Mouse (Mus musculus) kidney, postnatal 10 days (tissue): Measurements from ENCODE around the gene E030018B13Rik.

Source experiments
- DNase-seq: peaks from one replicate; pipeline ENCODE4 v3.0.0; 2021; ENCODE audit warnings: mixed read lengths

E030018B13Rik gene

DNA sequence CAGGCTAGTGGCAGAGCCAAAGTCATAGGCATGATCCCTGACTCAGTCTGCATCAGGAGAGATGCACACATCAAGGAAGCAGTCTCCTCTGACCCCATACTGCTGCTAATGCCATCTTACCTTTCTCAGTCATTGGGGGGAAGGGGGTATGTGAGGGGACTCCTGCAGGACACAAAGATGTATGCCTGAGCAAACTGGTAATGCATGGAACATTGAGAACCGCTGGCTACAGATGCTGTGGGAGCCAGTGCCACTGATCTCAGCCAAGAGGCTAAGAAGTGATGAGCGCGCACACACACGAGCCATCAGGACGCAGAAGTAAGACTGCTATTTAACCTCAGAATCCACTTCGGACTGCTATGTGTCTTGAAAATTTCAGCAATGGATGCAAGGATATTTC lies 18.5 kb upstream of the E030018B13Rik start:
- DNase-seq, result no peak

GRCm38 (mm10) chr7:63899925-63900324 lies 16.7 kb upstream of the E030018B13Rik start:
- DNase-seq, result no peak

GRCm38 (mm10) chr7:63900411-63900810 lies 16.2 kb upstream of the E030018B13Rik start:
- DNase-seq, result no peak

DNA sequence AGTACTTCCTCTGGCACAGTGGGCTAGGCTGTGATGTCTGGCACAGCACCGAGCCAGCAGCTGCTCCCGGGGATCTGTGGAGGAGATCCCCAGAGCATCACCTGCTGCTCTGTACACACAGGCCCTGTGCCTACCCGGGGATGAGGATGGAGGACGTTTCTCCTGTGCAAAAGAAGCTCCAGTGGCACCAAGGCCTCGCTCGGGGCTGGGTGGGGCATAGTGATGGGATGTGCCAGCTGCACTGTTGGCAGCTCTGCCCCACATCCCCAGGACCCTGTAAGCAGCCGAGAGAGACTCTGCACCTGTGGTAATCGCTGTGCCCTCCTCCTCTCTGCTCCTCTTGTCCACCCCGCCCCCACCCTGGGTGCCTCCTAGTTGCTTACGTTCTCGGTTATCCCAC lies 15.3 kb upstream of the E030018B13Rik start:
- DNase-seq, result no peak

GRCm38 (mm10) chr7:63901942-63902341 lies 14.7 kb upstream of the E030018B13Rik start:
- no peak for DNase-seq

DNA sequence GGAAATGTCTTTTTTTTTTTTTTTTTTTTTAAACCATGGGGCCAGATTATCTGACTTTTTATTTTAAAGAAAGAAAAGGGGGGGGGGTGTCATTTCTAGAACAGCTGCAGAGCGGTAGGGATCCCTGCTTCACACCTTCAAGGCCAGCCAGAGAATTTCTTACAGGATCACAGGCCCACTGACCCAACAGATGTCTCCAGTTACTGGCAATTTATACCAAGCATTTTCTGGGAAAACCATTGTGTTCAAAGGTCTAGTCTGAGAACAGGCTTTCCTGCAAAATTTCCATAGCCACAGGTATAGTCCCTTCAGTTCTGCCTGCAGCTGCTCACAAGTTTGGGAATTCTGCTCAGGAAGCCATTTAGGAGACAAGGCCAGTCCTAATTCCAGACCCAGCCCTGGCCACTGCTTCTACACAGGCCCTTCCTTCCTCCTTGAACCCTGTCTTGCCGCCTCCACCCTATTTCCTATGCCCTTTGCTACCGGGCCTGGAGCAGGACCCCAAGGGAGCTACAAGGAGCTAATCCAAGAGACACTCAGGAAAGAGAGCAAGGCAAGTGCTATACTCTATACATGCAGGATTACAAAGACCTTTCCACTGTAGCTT lies 13.9 kb upstream of the E030018B13Rik start:
- DNase-seq, result no peak

DNA sequence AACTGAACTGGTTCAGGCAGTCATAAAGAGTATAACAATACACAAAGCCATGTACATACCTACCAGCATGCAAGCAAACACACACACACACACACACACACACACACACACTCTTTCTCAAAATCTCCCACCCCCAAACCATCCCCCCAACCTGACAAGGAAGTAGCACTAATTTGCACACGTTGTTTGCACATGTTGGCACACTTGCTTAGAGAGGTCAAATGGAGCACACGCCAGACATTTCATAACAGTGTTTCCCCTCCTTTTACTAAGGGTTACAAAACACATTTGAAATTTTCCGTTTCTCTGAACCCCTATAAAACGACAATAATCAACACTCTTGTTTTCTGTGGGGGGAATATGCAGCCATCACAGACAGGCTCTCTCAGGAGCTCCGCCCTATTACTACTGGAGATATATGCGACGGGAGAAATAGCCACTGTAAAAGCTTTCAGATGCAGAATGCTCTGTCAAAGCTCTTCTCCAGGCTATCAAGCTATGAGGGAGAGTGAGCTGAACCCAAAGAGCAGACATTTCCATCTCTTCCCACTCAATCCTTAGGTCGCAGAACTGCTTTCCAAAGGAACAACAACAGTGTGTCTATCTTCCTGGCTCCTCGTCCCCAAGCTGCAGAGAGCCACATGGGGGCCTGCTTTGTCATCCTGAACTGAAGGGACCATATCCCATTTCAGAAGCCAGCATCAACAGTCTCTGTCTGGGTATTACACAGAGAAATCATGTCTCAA lies 12.8 kb upstream of the E030018B13Rik start:
- no peak for DNase-seq

DNA sequence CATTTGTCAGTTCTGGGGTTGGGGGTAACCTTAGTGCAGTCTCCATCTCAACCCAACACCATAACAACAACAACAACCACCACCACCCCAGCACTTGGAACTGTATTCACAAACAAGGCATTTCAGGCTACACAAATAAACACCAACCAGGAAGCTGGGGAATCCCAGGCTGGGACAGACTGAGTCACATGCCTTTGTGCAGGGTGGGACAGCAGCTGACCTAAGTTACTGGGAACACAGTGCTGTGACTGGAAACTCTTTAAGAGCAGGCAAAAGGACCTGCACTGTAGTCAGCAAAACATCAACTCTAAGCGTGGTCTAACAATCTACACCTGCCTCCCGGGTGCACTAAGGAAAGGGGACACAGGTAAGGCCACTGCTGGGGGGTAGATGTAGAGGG lies 11.5 kb upstream of the E030018B13Rik start:
- peak; percentile 43 for DNase-seq

- DNase-seq, result peak; percentile 39
Observed at GRCm38 (mm10) chr7:63905642-63906041, 11.0 kb upstream of the E030018B13Rik start.

- no peak for DNase-seq
Observed at GRCm38 (mm10) chr7:63907778-63908495, 8.7 kb upstream of the E030018B13Rik start.

GRCm38 (mm10) chr7:63908496-63909285 lies 8.0 kb upstream of the E030018B13Rik start:
- DNase-seq, result no peak

DNA sequence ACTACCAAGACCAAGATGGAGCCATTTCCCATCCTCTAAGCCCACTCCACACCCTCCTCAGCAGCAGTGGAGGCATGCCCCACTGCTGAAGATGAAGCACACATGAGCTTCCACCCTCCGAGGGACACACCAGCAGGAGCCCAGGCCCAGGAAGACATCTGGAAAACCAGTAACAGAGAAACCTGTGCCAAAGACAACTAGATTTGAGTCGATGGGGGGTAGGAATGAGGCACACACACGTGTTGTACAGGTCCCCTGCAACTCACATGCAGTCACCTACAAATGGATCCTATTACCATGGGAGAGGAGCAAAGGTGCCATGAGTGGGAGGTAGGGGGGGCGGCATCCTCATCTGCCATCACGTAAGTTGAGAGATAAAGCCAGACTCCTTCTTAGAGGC lies 6.4 kb upstream of the E030018B13Rik start:
- DNase-seq, result no peak

GRCm38 (mm10) chr7:63910912-63911311 lies 5.7 kb upstream of the E030018B13Rik start:
- DNase-seq, result peak; percentile 53

DNA sequence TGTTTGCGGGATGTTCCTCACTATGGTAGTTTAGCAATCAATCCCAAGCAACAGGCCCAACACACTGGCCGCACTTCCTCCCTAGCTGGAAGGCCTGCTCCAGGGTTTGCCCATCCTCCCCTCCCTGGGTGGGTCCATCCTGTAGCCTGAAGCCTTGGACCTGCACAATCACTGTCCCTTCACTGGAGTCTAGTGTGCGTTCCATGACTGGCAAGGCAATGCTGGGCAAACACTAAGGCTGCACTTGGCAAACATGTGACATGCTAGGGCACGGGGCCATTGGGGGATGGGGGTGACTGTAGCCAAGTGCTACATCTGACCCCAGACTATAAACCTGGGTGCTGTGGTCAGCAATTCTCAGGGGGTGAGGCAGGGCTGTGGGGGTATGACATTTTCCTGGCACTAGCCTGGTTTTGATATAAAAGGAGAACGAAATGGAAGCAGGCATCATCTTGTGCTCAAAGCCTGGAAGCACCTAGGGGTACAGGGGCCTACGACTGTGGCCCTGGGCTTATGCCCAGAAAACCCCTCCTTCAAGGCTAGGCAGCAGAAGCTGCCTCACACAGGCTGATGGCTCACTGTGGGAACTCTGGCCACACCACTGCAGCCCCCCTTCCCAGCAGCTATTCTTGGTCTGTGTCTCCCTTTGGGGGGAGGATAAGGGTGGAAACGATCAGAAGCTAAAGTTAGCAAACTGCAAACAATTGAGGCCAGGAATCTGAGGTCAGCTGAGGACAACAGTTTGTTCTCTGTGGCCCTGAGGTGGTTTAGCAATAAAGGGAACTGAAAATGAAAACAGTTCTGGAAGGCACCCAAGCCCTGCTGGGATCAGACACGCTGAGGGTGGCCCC lies 5.0 kb upstream of the E030018B13Rik start:
- DNase-seq, result peak; percentile 77

DNA sequence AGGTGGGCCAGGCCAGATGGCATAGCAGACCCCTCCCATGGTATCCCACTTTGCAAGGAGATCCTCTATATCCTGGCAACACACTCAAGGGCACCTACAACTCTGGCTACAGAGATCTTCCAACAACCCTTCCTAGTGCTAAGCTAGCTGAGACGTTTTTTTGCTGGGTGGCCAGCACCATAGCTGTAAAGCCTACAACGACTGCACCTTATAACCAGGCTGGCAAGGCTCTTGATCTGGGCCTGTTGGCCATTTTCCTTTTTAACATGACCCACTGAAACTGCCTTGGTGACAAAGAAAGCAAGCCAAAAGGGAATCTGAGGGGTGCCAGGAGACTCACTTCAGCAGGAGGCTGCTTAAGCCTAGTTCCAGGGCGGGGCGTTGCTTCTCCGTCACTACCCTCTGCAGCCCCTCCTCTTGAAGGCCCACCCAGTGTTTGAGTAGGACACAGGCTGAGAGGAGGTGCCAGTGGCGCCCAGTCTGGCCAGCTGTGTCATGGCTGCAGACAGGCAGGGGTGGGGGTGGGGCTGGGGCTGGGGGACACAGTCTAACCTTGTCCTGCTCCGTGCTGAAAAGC lies 4.3 kb upstream of the E030018B13Rik start:
- peak; percentile 47 for DNase-seq

- no peak for DNase-seq
Observed at GRCm38 (mm10) chr7:63912924-63913723, 3.5 kb upstream of the E030018B13Rik start.

DNA sequence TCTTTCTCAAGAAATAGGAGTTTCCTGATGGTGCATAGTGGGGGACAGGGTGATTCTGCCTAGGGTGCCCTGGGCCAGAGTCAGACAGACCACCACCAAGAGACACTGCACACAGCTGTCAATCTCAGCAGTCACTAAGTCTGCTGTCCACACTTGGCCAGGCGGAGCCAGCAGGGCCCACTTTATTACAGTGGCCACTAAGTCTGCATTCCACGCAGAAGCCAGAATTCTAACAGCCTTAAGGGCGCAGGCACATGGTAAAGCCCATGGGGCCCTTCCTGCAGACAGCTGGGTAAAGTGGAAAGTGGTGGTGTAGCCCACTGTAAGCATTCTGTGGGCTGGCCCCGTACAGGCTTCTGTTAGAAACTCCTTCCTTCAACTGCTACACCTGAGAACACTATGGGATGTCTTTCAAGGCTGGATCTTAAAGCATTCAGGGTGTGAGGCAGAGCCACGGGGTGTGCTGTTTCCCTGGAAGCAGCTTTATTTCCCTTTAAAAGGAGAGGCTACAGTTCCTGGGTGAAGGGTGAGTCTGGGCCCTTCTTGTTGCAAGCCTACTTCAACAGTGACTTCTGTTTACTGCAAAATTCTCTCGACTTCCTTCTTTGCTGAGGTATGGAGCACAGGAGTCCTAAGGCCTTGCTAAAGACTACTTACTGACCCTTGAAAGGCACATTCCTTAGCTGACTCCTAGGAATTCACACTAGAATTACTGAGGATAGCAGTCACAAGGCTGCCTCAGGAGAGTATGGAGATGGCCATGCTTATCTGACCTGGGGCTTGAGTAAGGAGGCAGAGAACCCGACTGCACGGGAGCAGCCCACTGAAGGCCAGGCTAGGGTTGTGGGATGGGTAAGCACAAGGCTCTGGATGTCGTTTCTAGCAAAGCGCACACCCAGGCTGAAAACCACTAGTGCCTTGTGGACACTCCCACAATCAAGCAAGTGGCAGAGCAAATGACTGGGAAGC lies 2.6 kb upstream of the E030018B13Rik start:
- DNase-seq, result no peak

DNA sequence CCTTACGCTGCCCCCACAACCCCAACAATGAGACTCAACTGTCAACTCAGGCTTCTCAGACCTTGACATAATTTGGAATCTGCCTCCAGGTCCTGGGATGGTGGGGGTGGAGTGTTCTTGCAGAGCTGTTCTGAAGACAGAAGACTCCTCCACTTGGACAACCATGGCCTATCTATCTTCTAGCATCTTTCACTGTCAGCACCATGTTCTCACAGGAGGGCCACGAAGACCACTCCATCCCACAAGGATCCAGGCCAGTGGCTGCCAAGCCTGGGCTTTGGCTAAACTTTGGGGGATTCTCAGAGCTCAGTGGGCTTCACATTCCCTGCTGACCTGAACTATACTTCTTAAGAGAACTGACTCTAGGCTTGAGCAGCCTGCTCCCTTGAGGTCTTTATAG lies 1.8 kb upstream of the E030018B13Rik start:
- no peak for DNase-seq

DNA sequence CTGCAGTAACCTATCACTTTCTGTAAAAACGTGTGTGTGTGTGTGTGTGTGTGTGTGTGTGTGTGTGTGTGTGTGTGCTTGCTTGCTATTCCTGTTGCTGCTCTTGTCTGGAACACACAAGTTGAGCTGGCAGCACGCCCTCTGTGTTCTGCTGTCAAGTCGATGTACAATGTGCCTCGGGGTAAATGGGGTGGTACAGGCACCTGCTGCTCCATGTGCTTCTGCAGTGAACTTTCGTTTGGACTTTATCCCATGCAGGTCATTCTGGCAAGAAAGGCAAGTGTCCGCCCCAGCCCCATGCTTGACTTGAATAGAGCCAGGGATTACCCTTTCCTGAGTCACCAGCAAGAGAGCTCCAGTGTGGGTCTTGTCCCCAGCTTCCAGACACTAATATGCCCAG lies 1.0 kb downstream of the E030018B13Rik start:
- peak; percentile 83 for DNase-seq
